ENCODE assay signal across 14 mouse cellular contexts in genomic region chr6:52368734-52369412, GRCm38 (mm10). TPM values are rescaled to one million over a fixed set of nuclear protein-coding genes. Genes with fewer than 3 reads are reported as not detected.
DNase-seq lines count a peak whose midpoint lies in the region; ATAC-seq and TF ChIP-seq lines count a peak whose summit lies in the region.
"Had no signal": no experiment of that assay in that cellular context is flagged by ENCODE, and none has a peak within 500 bp of the region (broad histone marks: within the 10 kb centered on the region; RNA-seq: fewer than 3 reads in every experiment).

No protein-coding gene starts in this region.

- no peak for ATAC-seq in hindbrain, embryonic 11.5 days (ENCODE audit: low FRiP score)
- ATAC-seq in hindbrain, embryonic 12.5 days (ENCODE audit: low FRiP score), result no peak
- ATAC-seq in heart, postnatal 0 days (ENCODE audit: insufficient read depth, low read depth), result peak; percentile 76
- ATAC-seq: hindbrain, embryonic 16.5 days had no signal

- peaks cover 8% of the 10 kb centered on the region for H3K4me1 ChIP-seq in hindbrain, embryonic 11.5 days (replicated peaks; ENCODE audit: control insufficient read depth, insufficient read depth, low read length)
- peaks cover 29% of the 10 kb centered on the region for H3K4me1 ChIP-seq in hindbrain, embryonic 12.5 days
- H3K4me1 ChIP-seq in heart, postnatal 0 days (ENCODE audit: control insufficient read depth, insufficient read depth), result no peaks in the 10 kb centered on the region

- no peak overlapping the region for H3K9ac ChIP-seq in hindbrain, embryonic 11.5 days (ENCODE audit: low read depth, low read length)
- no peak overlapping the region for H3K9ac ChIP-seq in hindbrain, embryonic 12.5 days
- no peak overlapping the region for H3K9ac ChIP-seq in heart, postnatal 0 days (replicated peaks; ENCODE audit: low read depth, low read length)
- H3K9ac ChIP-seq: liver, embryonic 14.5 days; neural tube, embryonic 12.5 days had no signal

- no peak for TF ChIP-seq EP300 in heart, postnatal 0 days (IDR thresholded peaks at IDR 0.05; ENCODE audit: low read depth)

- H3K4me2 ChIP-seq in hindbrain, embryonic 11.5 days (replicated peaks; ENCODE audit: low read depth, low read length), result no peak overlapping the region
- H3K4me2 ChIP-seq in hindbrain, embryonic 12.5 days (replicated peaks), result no peak overlapping the region
- H3K4me2 ChIP-seq in heart, postnatal 0 days (ENCODE audit: low read depth, low read length), result no peak overlapping the region
- H3K4me2 ChIP-seq: neural tube, embryonic 12.5 days had no signal

- peak; percentile 18 to 66 for DNase-seq in adrenal gland, adult (ENCODE audit: inconsistent age in 2 of 2, low spot score in 1 of 2)
- no peak for DNase-seq in adrenal gland, postnatal 25 days
- peak; percentile 10 for DNase-seq in hindbrain, embryonic 11.5 days (ENCODE audit: low spot score)
- DNase-seq in NIH3T3 (ENCODE audit: low read depth), result peak; percentile 48
- DNase-seq in heart, postnatal 0 days (ENCODE audit: low spot score), result peak; percentile 31
- DNase-seq in urinary bladder, postnatal 36 days (ENCODE audit: low spot score in 2 of 2), result no peak
- no peak for DNase-seq in layer of hippocampus, adult 18-20 months (ENCODE audit: low spot score in 2 of 2)
- DNase-seq: kidney, postnatal 36 days had no signal

- no peaks in the 10 kb centered on the region for H3K9me3 ChIP-seq in hindbrain, embryonic 11.5 days (ENCODE audit: control insufficient read depth, low read length)
- H3K9me3 ChIP-seq in hindbrain, embryonic 12.5 days (replicated peaks), result no peaks in the 10 kb centered on the region
- no peaks in the 10 kb centered on the region for H3K9me3 ChIP-seq in heart, postnatal 0 days (replicated peaks; ENCODE audit: control insufficient read depth, low read length)
- H3K9me3 ChIP-seq: neural tube, embryonic 12.5 days had no signal

- WGBS in hindbrain, embryonic 11.5 days, result 42% methylated on average over 12 of the region's 12 CpGs
- WGBS in hindbrain, embryonic 12.5 days, result 41% methylated on average over 12 of the region's 12 CpGs
- 26% methylated on average over 12 of the region's 12 CpGs for WGBS in heart, postnatal 0 days

- no peaks in the 10 kb centered on the region for H3K27me3 ChIP-seq in hindbrain, embryonic 11.5 days (ENCODE audit: control insufficient read depth, insufficient read depth, low read length)
- 0 out of 2 replicates have a peak, but pooled peaks cover 3% of the 10 kb centered on the region for H3K27me3 ChIP-seq in hindbrain, embryonic 12.5 days
- H3K27me3 ChIP-seq in heart, postnatal 0 days (ENCODE audit: control insufficient read depth, insufficient read depth, low read length), result no peaks in the 10 kb centered on the region
- H3K27me3 ChIP-seq: neural tube, embryonic 12.5 days had no signal

- TF ChIP-seq CTCF in heart, postnatal 0 days (IDR thresholded peaks at IDR 0.05; ENCODE audit: low read depth), result no peak

- no peak overlapping the region for H3K27ac ChIP-seq in hindbrain, embryonic 11.5 days (ENCODE audit: low read depth, low read length)
- no peak overlapping the region for H3K27ac ChIP-seq in hindbrain, embryonic 12.5 days
- no peak overlapping the region for H3K27ac ChIP-seq in heart, postnatal 0 days (ENCODE audit: low read depth)
- H3K27ac ChIP-seq: liver, embryonic 14.5 days; neural tube, embryonic 12.5 days had no signal

- H3K36me3 ChIP-seq in hindbrain, embryonic 11.5 days (ENCODE audit: control insufficient read depth, insufficient read depth, low read length), result no peaks in the 10 kb centered on the region
- no peaks in the 10 kb centered on the region for H3K36me3 ChIP-seq in hindbrain, embryonic 12.5 days
- no peaks in the 10 kb centered on the region for H3K36me3 ChIP-seq in heart, postnatal 0 days (replicated peaks; ENCODE audit: control insufficient read depth, insufficient read depth, low read length)
- H3K36me3 ChIP-seq: neural tube, embryonic 12.5 days had no signal

- H3K4me3 ChIP-seq in hindbrain, embryonic 11.5 days (ENCODE audit: low read depth, low read length), result no peak overlapping the region
- no peak overlapping the region for H3K4me3 ChIP-seq in hindbrain, embryonic 12.5 days
- no peak overlapping the region for H3K4me3 ChIP-seq in heart, postnatal 0 days (ENCODE audit: low read depth, low read length)
- H3K4me3 ChIP-seq: neural tube, embryonic 12.5 days had no signal

RNA-seq across cellular contexts. Expression of gene Evx1, which starts 55.6 kb away (rescaled TPM):
- not detected in 2 replicates for total RNA-seq in adrenal gland, postnatal 25 days (2021)
- polyA plus RNA-seq in hindbrain, embryonic 11.5 days (2014; fragmentation: Nextera tagmentation; extraction: Ambion mirVana), result 5.2 and 5.9 TPM in 2 replicates
- 11.5 and 12.6 TPM in 2 replicates for polyA plus RNA-seq in hindbrain, embryonic 12.5 days (2016; fragmentation: Nextera tagmentation; extraction: Ambion mirVana)
- 0.15 TPM in 1 of 2 replicates, not detected in the other for total RNA-seq in heart, postnatal 0 days (2014; rRNA removed; ENCODE audit: low replicate concordance)
- polyA plus RNA-seq in heart, postnatal 0 days (2015; fragmentation: Nextera tagmentation; extraction: Ambion mirVana), result not detected in 2 replicates
- total RNA-seq in layer of hippocampus, adult 18-20 months (2021), result not detected
- total RNA-seq: left cerebral cortex, postnatal 14 days; megakaryocyte progenitor cell, adult 5-6 weeks had no signal
- polyA plus RNA-seq: liver, embryonic 14.5 days had no signal

Comparison
In these comparisons a context has a peak if more than half of its experiments do, and no peak if none do; other contexts are left out.
1. DNase-seq: peak in adrenal gland, adult (2 of 2), hindbrain, embryonic 11.5 days (single experiment), NIH3T3 (single experiment) and heart, postnatal 0 days (single experiment); none in adrenal gland, postnatal 25 days (single experiment), urinary bladder, postnatal 36 days (0 of 2) and layer of hippocampus, adult 18-20 months (0 of 2).